Mouse (Mus musculus): ENCODE data around the gene Ccnf. TPM values are rescaled to one million over a fixed set of nuclear protein-coding genes. Genes with fewer than 3 reads are reported as not detected.

Ccnf gene
- polyA plus RNA-seq, 1 experiment: not detected

DNA sequence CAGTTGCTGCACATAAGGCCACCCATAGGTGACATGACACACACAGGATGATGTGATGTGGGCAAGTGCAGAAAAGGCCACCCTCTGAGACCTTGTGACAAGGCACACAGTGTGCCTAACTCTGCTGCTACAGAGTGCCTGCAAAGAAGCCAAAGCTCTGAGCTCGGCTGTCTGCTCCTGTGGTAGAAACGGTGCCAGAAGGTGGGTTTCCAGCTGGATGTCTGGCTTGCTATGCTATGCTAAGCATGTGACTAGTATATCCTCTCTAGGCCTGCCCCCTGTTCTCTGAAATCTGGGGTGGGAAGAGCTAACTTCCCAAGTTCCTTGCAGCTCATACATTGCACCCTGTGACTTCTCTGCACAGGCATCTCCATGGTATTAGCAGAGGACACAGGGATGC is 13.5 kb upstream of the Ccnf start:
- WGBS: 74% methylated on average over 2 of the region's 2 CpGs
- Histone ChIP-seq H3K27ac (ENCODE audit: insufficient read depth, low read depth, low read length) (no peak overlapping the region), H3K4me3 (ENCODE audit: insufficient read depth, low read depth, low read length) (no peak overlapping the region), H3K4me1 (ENCODE audit: control insufficient read depth, insufficient read depth, low read length) (no peaks in the 10 kb centered on the region)
- TF ChIP-seq CTCF (IDR thresholded peaks at IDR 0.05; ENCODE audit: insufficient read depth, low read depth, low read length) (no peak), POLR2A (IDR thresholded peaks at IDR 0.05; ENCODE audit: insufficient read depth, low read depth, low read length) (no peak)

DNA sequence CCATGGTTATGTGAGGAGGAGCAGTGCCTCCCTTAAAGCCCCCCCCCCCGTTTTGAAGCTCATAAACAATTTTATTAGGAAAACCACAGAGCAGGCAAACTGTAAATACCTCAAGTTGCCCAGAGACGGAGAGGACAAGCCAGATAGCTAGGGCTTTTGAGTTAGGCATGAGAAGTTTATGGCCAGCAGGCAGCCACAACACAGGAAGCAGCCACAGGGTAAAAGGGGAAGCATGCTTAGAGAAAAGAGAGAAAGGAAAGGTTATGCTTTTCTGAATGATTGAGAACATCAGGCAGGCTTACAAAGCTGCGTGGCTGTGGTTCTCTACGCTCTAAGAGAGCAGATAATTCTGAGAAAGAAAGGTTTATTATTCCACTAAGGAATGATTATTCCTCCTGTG is 9.2 kb upstream of the Ccnf start:
- WGBS: 72% methylated on average over 4 of the region's 4 CpGs
- no peak overlapping the region for H3K27ac ChIP-seq (ENCODE audit: insufficient read depth, low read depth, low read length)
- H3K4me3 ChIP-seq (ENCODE audit: insufficient read depth, low read depth, low read length): no peak overlapping the region
- TF ChIP-seq CTCF (IDR thresholded peaks at IDR 0.05; ENCODE audit: insufficient read depth, low read depth, low read length) (no peak), POLR2A (IDR thresholded peaks at IDR 0.05; ENCODE audit: insufficient read depth, low read depth, low read length) (no peak)
- H3K4me1 ChIP-seq (ENCODE audit: control insufficient read depth, insufficient read depth, low read length): no peaks in the 10 kb centered on the region

DNA sequence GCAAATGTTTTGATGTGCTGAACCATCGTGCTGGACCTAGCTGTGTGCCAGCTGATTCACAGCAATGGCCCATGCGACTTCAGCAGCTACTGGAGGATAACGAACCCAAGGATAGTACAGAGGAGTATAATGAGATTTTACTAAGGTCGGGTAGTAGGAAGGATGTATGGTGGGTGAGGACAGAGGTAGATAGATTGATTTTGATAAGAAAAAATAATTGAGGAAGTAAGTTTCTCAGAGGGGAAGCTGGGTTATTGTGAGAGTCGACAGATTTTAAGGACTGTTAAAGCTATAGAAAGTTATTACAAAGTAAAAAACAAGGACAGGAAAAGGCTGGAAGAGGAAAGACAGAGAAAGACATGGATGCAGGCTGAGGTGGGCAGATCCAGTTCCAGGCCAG is 8.4 kb upstream of the Ccnf start:
- H3K4me1 ChIP-seq (ENCODE audit: control insufficient read depth, insufficient read depth, low read length): no peaks in the 10 kb centered on the region
- WGBS: 63% methylated on average over 5 of the region's 5 CpGs
- TF ChIP-seq POLR2A (IDR thresholded peaks at IDR 0.05; ENCODE audit: insufficient read depth, low read depth, low read length): no peak
- TF ChIP-seq CTCF (IDR thresholded peaks at IDR 0.05; ENCODE audit: insufficient read depth, low read depth, low read length): no peak
- no peak overlapping the region for H3K27ac ChIP-seq (ENCODE audit: insufficient read depth, low read depth, low read length)
- H3K4me3 ChIP-seq (ENCODE audit: insufficient read depth, low read depth, low read length): no peak overlapping the region

DNA sequence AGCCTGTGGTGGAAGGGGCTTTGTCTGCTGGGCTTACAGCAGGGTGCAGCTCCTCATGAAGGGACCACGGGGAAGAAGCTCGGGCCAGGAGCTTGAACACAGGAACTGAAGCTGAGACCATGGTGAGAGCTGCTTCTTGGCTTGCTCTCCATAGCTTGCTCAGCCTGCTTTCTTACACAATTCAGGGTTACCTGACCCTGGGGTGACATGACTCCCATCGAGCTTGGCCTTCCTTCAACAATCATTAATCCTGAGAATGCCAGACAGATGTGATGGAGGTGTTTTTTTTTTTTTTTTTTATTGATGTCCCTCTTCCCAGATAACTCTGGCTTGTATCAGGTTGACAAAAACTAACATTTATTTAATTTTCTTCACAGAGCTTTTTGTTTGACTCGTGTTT is 7.7 kb upstream of the Ccnf start:
- WGBS: 72% methylated on average over 4 of the region's 4 CpGs
- no peaks in the 10 kb centered on the region for H3K4me1 ChIP-seq (ENCODE audit: control insufficient read depth, insufficient read depth, low read length)
- H3K4me3 ChIP-seq (ENCODE audit: insufficient read depth, low read depth, low read length): no peak overlapping the region
- no peak overlapping the region for H3K27ac ChIP-seq (ENCODE audit: insufficient read depth, low read depth, low read length)
- TF ChIP-seq CTCF (IDR thresholded peaks at IDR 0.05; ENCODE audit: insufficient read depth, low read depth, low read length): no peak
- no peak for TF ChIP-seq POLR2A (IDR thresholded peaks at IDR 0.05; ENCODE audit: insufficient read depth, low read depth, low read length)

DNA sequence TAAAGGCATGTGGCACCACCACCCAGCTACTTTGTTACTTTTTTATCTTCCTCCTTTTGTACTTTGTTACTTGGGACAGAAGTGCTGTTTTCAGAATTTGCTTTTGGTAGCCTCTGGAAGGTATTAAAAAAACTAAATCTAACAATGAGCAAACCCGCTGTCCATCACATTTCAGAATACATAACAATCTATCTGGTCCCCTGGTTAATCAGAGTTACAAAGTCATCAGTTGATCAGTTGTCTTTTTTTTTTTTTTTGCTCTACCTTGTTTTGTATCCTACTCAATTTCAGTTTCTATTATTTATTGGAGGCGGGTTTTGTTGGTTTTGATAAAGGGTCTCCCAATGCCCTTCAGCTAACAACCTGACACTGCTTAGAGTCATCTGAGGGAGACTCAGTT is 1.0 kb upstream of the Ccnf start:
- no peak overlapping the region for H3K4me3 ChIP-seq (ENCODE audit: insufficient read depth, low read depth, low read length)
- no peak for TF ChIP-seq CTCF (IDR thresholded peaks at IDR 0.05; ENCODE audit: insufficient read depth, low read depth, low read length)
- no peak for TF ChIP-seq POLR2A (IDR thresholded peaks at IDR 0.05; ENCODE audit: insufficient read depth, low read depth, low read length)
- H3K27ac ChIP-seq (ENCODE audit: insufficient read depth, low read depth, low read length): no peak overlapping the region
- 97% methylated on average over 2 of the region's 2 CpGs for WGBS
- 0 out of 2 replicates have a peak, but pooled peaks cover 2% of the 10 kb centered on the region for H3K4me1 ChIP-seq (ENCODE audit: control insufficient read depth, insufficient read depth, low read length)

DNA sequence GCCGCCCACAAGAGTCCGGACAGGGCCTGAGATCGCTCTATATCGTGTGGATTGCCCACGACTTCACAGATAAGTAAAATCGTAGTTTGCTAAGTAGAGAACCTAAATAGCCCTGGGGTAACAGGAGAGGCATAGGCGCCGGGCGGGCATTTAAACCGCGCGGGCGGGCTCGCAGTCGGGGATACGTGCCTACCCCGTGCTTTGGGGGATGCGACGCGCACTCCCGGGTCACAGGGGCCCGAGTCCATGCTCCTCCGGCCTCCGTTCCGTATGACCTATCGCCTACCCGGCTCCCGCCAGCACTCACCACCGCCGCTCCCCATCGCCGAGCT is 330 bp downstream of the Ccnf start:
- Histone ChIP-seq H3K4me1 (ENCODE audit: control insufficient read depth, insufficient read depth, low read length) (0 out of 2 replicates have a peak, but pooled peaks cover 2% of the 10 kb centered on the region), H3K27ac (ENCODE audit: insufficient read depth, low read depth, low read length) (no peak overlapping the region), H3K4me3 (ENCODE audit: insufficient read depth, low read depth, low read length) (peak overlapping the region; percentile 67)
- TF ChIP-seq POLR2A (IDR thresholded peaks at IDR 0.05; ENCODE audit: insufficient read depth, low read depth, low read length) (peak; percentile 72; the same call in 1 of the 2 replicates), CTCF (IDR thresholded peaks at IDR 0.05; ENCODE audit: insufficient read depth, low read depth, low read length) (no peak)
- WGBS: under 1% methylated on average over 32 of the region's 32 CpGs

DNA sequence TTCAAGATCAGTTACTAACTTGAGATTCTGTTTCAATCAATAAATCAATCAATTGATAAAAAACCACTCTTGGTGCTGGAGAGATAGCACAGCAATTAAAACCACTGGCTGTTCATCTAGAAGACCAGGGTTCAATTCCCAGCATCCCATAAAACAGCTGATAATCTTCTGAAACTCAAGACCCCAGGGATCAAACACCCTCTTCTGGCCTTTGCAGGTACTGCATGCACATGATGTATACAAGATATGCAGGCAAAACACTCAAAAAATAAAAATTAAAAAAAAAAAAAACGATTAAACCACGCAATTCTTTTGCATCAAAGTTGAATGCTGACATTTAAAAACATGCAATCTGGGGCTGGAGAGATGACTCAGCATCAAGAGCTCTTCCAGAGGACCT is 2.6 kb downstream of the Ccnf start:
- no peak overlapping the region for H3K27ac ChIP-seq (ENCODE audit: insufficient read depth, low read depth, low read length)
- no peak for TF ChIP-seq CTCF (IDR thresholded peaks at IDR 0.05; ENCODE audit: insufficient read depth, low read depth, low read length)
- TF ChIP-seq POLR2A (IDR thresholded peaks at IDR 0.05; ENCODE audit: insufficient read depth, low read depth, low read length): no peak

DNA sequence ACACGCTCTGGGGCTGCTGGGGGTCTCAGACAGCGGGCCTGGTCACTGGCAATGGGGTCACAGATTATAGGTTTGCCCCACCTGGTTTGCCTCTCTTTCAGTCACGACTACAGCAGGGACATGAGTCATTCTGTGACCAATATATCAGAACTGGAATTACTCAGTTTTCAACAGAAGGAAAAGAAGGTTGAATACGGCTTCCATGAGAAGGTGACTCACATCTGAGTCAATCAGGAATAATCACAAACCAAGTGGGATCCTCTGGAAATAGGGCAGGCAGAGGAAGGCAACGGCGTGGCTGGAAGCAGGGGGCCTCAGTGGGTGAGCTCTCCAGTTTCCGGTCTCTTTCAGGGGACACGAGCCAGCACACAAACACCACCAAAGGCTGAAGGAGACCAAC is 7.2 kb downstream of the Ccnf start:
- no peak overlapping the region for H3K4me3 ChIP-seq (ENCODE audit: insufficient read depth, low read depth, low read length)
- WGBS: 51% methylated on average over 8 of the region's 8 CpGs
- peaks cover 6% of the 10 kb centered on the region for H3K4me1 ChIP-seq (ENCODE audit: control insufficient read depth, insufficient read depth, low read length)
- TF ChIP-seq CTCF (IDR thresholded peaks at IDR 0.05; ENCODE audit: insufficient read depth, low read depth, low read length) (no peak), POLR2A (IDR thresholded peaks at IDR 0.05; ENCODE audit: insufficient read depth, low read depth, low read length) (no peak)
- peak overlapping the region; percentile 88 for H3K27ac ChIP-seq (ENCODE audit: insufficient read depth, low read depth, low read length)

More for the DNA sequence above, 2.6 kb downstream of the Ccnf start:
- H3K4me1 ChIP-seq (ENCODE audit: control insufficient read depth, insufficient read depth, low read length): peaks cover 8% of the 10 kb centered on the region
- H3K4me3 ChIP-seq (ENCODE audit: insufficient read depth, low read depth, low read length): no peak overlapping the region
- WGBS: 98% methylated on average over 2 of the region's 2 CpGs

DNA sequence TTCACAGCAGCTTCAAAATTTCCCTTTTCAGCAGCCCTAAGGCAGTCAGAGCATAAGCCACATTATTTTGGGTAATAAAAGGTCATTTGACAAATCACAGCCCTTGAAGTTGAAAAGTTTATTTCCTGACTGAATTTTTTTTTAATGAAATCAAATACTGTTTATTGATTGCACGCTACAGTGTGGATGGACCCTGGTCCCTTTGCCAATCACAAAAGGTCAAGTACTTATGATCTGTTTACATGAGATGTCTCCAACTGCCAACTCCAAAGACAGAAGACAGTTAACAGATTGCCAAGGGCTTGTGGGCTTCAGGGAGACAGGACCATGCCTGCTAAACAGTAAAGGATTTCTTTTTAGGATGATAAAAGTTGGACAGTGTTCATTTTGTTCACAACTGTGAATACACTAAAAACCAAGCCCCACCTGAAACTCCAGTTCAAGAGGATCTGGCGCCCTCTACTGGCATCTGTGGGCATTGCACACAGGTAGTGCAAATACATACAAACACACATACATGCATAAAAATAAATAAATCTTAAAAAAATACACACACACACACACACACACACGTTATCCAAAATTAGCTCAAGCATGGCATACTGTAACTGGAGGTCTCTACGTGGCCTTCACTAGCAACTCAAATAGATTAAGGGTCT is 7.8 kb downstream of the Ccnf start:
- H3K4me3 ChIP-seq (ENCODE audit: insufficient read depth, low read depth, low read length): no peak overlapping the region
- H3K27ac ChIP-seq (ENCODE audit: insufficient read depth, low read depth, low read length): peak overlapping the region; percentile 88
- peaks cover 6% of the 10 kb centered on the region for H3K4me1 ChIP-seq (ENCODE audit: control insufficient read depth, insufficient read depth, low read length)
- TF ChIP-seq CTCF (IDR thresholded peaks at IDR 0.05; ENCODE audit: insufficient read depth, low read depth, low read length): no peak
- TF ChIP-seq POLR2A (IDR thresholded peaks at IDR 0.05; ENCODE audit: insufficient read depth, low read depth, low read length): no peak
- WGBS: 82% methylated on average over 4 of the region's 4 CpGs

DNA sequence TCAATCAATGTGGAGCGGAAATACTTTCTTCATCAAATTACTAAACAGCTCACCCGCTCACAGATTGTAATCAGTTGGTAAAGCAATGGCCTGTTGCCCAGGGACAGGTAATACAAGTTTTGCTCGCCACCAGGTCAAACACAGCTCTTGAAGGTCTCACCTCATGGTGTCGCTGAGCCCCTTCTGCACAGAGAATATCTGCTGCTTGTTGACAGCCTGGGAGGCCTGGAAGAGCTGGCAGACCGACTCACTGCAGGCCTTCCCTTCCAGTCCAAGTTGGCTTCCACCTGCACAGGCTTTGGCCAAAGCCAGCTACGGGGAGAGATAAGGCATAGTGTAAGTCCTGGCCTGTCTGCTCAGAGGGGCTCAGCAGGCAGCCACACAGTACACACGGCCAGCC is 14.4 kb downstream of the Ccnf start:
- WGBS: 95% methylated on average over 7 of the region's 7 CpGs
- H3K27ac ChIP-seq (ENCODE audit: insufficient read depth, low read depth, low read length): no peak overlapping the region
- no peaks in the 10 kb centered on the region for H3K4me1 ChIP-seq (ENCODE audit: control insufficient read depth, insufficient read depth, low read length)
- no peak for TF ChIP-seq POLR2A (IDR thresholded peaks at IDR 0.05; ENCODE audit: insufficient read depth, low read depth, low read length)
- TF ChIP-seq CTCF (IDR thresholded peaks at IDR 0.05; ENCODE audit: insufficient read depth, low read depth, low read length): no peak
- no peak overlapping the region for H3K4me3 ChIP-seq (ENCODE audit: insufficient read depth, low read depth, low read length)
